Mouse (Mus musculus) heart, adult 2 months (tissue): ENCODE measurements at regions not wholly inside any gene's neighbourhood (a gene's known extent, or its start where the extent isn't known, plus 50 kb on each side); places are given as distances from the start of the nearest gene placed in this dataset.
A peak's percentile ranks its signal among the peaks of the same experiment; 100 is the strongest.
"Not testable (repeated sequence)": the region's sequence is repeated elsewhere in the genome, so short reads cannot be mapped to it uniquely, and the experiment has no call there.

Experiments used
- DNase-seq, 2 experiments: peaks; one replicate each; pipeline ENCODE4 v3.0.0; 2021
- H3K27ac ChIP-seq: fragments of 200-600 bp; 2 replicates; pipeline ENCODE4 v1.8.1; 2022
- H3K27me3 ChIP-seq: fragments of 200-500 bp; 2 replicates; pipeline ENCODE4 v1.6.1; 2012; ENCODE audit warnings: mild to moderate bottlenecking, low read length, inconsistent platforms, mixed read lengths; ENCODE audit not compliant: control insufficient read depth, insufficient read depth
- H3K36me3 ChIP-seq: fragments of 200-500 bp; 2 replicates; pipeline ENCODE4 v1.6.1; 2012; ENCODE audit warnings: low read length, inconsistent platforms; ENCODE audit not compliant: control insufficient read depth, insufficient read depth
- H3K4me1 ChIP-seq: fragments of 200-500 bp; 2 replicates; pipeline ENCODE4 v1.6.1; 2011; ENCODE audit warnings: low read length; ENCODE audit not compliant: control insufficient read depth, insufficient read depth
- H3K4me3 ChIP-seq: fragments of 200-600 bp; 2 replicates; pipeline ENCODE4 v1.8.1; 2022
- H3K79me2 ChIP-seq: fragments of 200-500 bp; replicated peaks from 2 replicates; pipeline ENCODE4 v1.6.1; 2012; ENCODE audit warnings: mild to moderate bottlenecking, inconsistent platforms, low read length, moderate library complexity, mixed read lengths; ENCODE audit not compliant: control insufficient read depth, insufficient read depth
- H3K9ac ChIP-seq: fragments of 200-500 bp; 2 replicates; pipeline ENCODE4 v1.6.1; 2012; ENCODE audit warnings: low read depth, mild to moderate bottlenecking, control low read depth, inconsistent platforms, low read length, mixed read lengths
- CTCF ChIP-seq: fragments of 200-600 bp; IDR thresholded peaks from 2 replicates; pipeline ENCODE4 v1.8.1; 2022; ENCODE audit warnings: antibody characterized with exemption, mild to moderate bottlenecking, moderate library complexity
- EP300 ChIP-seq: fragments of 200-500 bp; IDR thresholded peaks from 2 replicates; pipeline ENCODE4 v1.6.1; 2011; ENCODE audit warnings: low read depth, low read length, control low read depth; ENCODE audit not compliant: insufficient read depth
- POLR2A ChIP-seq: fragments of 200-500 bp; IDR thresholded peaks from 2 replicates; pipeline ENCODE4 v1.6.1; 2011; ENCODE audit warnings: mild to moderate bottlenecking, low read depth, low read length, control low read depth; ENCODE audit not compliant: insufficient read depth
- WGBS: fragments of 180-500 bp; shearing (Covaris S2); methylation state at CpG from one replicate; pipeline ENCODE4 v1.1.7; 2018; 5-methylcytosine and 5-hydroxymethylcytosine counted together
- intact Hi-C: fragments of 180-260 bp; cut with DNase I; formaldehyde crosslinking; loops from one replicate; pipeline ENCODE4 v1.15.1; 2025

- DNase-seq, result no peak
- Histone ChIP-seq H3K79me2 (no peaks in the 10 kb centered on the region), H3K36me3 (no peaks in the 10 kb centered on the region), H3K27ac (no peak overlapping the region), H3K9ac (no peak overlapping the region), H3K4me3 (no peak overlapping the region), H3K4me1 (peaks cover 4% of the 10 kb centered on the region), H3K27me3 (no peaks in the 10 kb centered on the region)
- TF ChIP-seq CTCF (no peak), POLR2A (no peak), EP300 (no peak)
- intact Hi-C loops, result no loop called here
- 75% methylated on average over 8 of the region's 8 CpGs for WGBS
These were observed 209.7 kb upstream of the Castor2 start for GRCm38 (mm10) chr5:133889841-133890240.

GRCm38 (mm10) chr5:133885507-133885906 lies 214.0 kb upstream of the Castor2 start:
- Histone ChIP-seq H3K9ac (no peak overlapping the region), H3K4me3 (no peak overlapping the region), H3K79me2 (no peaks in the 10 kb centered on the region), H3K36me3 (no peaks in the 10 kb centered on the region), H3K4me1 (peaks cover 4% of the 10 kb centered on the region), H3K27ac (no peak overlapping the region), H3K27me3 (no peaks in the 10 kb centered on the region)
- no peak for DNase-seq
- 79% methylated on average over 5 of the region's 5 CpGs for WGBS
- intact Hi-C loops, result no loop called here
- no peak for TF ChIP-seq EP300
- no peak for TF ChIP-seq POLR2A
- no peak for TF ChIP-seq CTCF

GRCm38 (mm10) chr5:133885016-133885415 lies 214.5 kb upstream of the Castor2 start:
- Histone ChIP-seq H3K27ac (no peak overlapping the region), H3K36me3 (no peaks in the 10 kb centered on the region), H3K4me3 (no peak overlapping the region), H3K4me1 (peaks cover 4% of the 10 kb centered on the region), H3K79me2 (no peaks in the 10 kb centered on the region), H3K9ac (no peak overlapping the region), H3K27me3 (no peaks in the 10 kb centered on the region)
- intact Hi-C loops, result no loop called here
- WGBS, result 7% methylated on average over 6 of the region's 6 CpGs
- no peak for TF ChIP-seq CTCF
- no peak for TF ChIP-seq EP300
- no peak for TF ChIP-seq POLR2A
- peak; percentile 9 to 21 for DNase-seq

GRCm38 (mm10) chr5:133884593-133884992 lies 214.9 kb upstream of the Castor2 start:
- 47% methylated on average over 2 of the region's 2 CpGs for WGBS
- H3K27ac ChIP-seq, result no peak overlapping the region
- intact Hi-C loops, result no loop called here

GRCm38 (mm10) chr5:133844483-133844882 lies 255.0 kb upstream of the Castor2 start:
- TF ChIP-seq CTCF (no peak), EP300 (no peak), POLR2A (no peak)
- Histone ChIP-seq H3K4me1 (no peaks in the 10 kb centered on the region), H3K79me2 (no peaks in the 10 kb centered on the region), H3K27me3 (no peaks in the 10 kb centered on the region), H3K36me3 (no peaks in the 10 kb centered on the region), H3K27ac (no peak overlapping the region), H3K9ac (no peak overlapping the region), H3K4me3 (no peak overlapping the region)
- 75% methylated on average over 10 of the region's 10 CpGs for WGBS
- DNase-seq, result no peak
- intact Hi-C loops, result no loop called here

More at GRCm38 (mm10) chr5:133884593-133884992, 214.9 kb upstream of the Castor2 start:
- no peaks in the 10 kb centered on the region for H3K27me3 ChIP-seq
- DNase-seq, result no peak
- H3K79me2 ChIP-seq, result no peaks in the 10 kb centered on the region
- TF ChIP-seq POLR2A (no peak), CTCF (no peak), EP300 (no peak)
- no peaks in the 10 kb centered on the region for H3K36me3 ChIP-seq
- no peak overlapping the region for H3K4me3 ChIP-seq
- H3K4me1 ChIP-seq, result peaks cover 4% of the 10 kb centered on the region
- H3K9ac ChIP-seq, result no peak overlapping the region

GRCm38 (mm10) chr5:133842059-133842706 lies 257.3 kb upstream of the Castor2 start:
- not testable (repeated sequence) for DNase-seq, H3K4me1 ChIP-seq, H3K79me2 ChIP-seq

More at GRCm38 (mm10) chr5:133842059-133842706, 257.3 kb upstream of the Castor2 start:
- H3K36me3 ChIP-seq, H3K9ac ChIP-seq, H3K27me3 ChIP-seq, H3K4me3 ChIP-seq, H3K27ac ChIP-seq, intact Hi-C loops: not testable (repeated sequence)
- WGBS, result 55% methylated on average over 15 of the region's 42 CpGs
